Mouse (Mus musculus) inflammation-experienced regulatory T-cells, adult 16 weeks (primary cell): Measurements from ENCODE around the gene Camkk2. TPM values are rescaled to one million over a fixed set of nuclear protein-coding genes. Genes with fewer than 3 reads are reported as not detected.

Experiments
- polyA plus RNA-seq: library from polyadenylated mRNA; unstranded; fragments of 100-300 nt; shearing (Covaris generic); gene quantifications from one replicate; pipeline ENCODE4 v1.2.1, GENCODE M21; 2017

Gene Camkk2
- polyA plus RNA-seq = 12.3 TPM

GRCm38 (mm10) chr5:122779277-122779834, at the start of gene Camkk2:
Gene Camkk2, minus strand, starts transcription at chr5:122779409.

GRCm38 (mm10) chr5:122820777-122821523, 41.7 kb upstream of the Camkk2 start, which contains the start of gene Anapc5:
Gene Anapc5, minus strand, starts transcription at chr5:122821339.

GRCm38 (mm10) chr5:122707276-122708181, 71.7 kb downstream of the Camkk2 start, which contains the start of gene P2rx4:
Gene P2rx4, plus strand, starts transcription at chr5:122707544.

Other genes with a start within 250 kb of the Camkk2 start
- 8.0 TPM for gene Ift81, start 164.9 kb downstream of the Camkk2 start, polyA plus RNA-seq
- 206 TPM for gene P2rx7, start 135.5 kb downstream of the Camkk2 start, polyA plus RNA-seq
- gene P2rx4, start 71.9 kb downstream of the Camkk2 start, polyA plus RNA-seq = 62.1 TPM
- gene Anapc5, start 41.9 kb upstream of the Camkk2 start, polyA plus RNA-seq = 302 TPM
- 39.5 TPM for gene Rnf34, start 70.6 kb upstream of the Camkk2 start, polyA plus RNA-seq
- 45.3 TPM for gene Kdm2b, start 210.4 kb upstream of the Camkk2 start, polyA plus RNA-seq
- 16.2 TPM for gene Orai1, start 235.7 kb upstream of the Camkk2 start, polyA plus RNA-seq